Mouse (Mus musculus) embryonic facial prominence, embryonic 13.5 days (tissue): ENCODE results near the gene Kazn. TPM values are rescaled to one million over a fixed set of nuclear protein-coding genes. Genes with fewer than 3 reads are reported as not detected.

Experiments
- ATAC-seq: fragments of 200-750 bp; cut with Nextera tagmentation; 2 replicates; pipeline ENCODE4 v1.8.0; 2017; ENCODE audit warnings: low read depth; ENCODE audit not compliant: insufficient number of reproducible peaks, insufficient read depth, low FRiP score, low TSS enrichment
- H3K27ac ChIP-seq: fragments of 300-500 bp; sonication (generic); 2 replicates; pipeline ENCODE4 v1.5.1; 2015; ENCODE audit warnings: moderate library complexity, mild to moderate bottlenecking, inconsistent platforms
- H3K27me3 ChIP-seq: fragments of 300-500 bp; sonication (generic); 2 replicates; pipeline ENCODE4 v1.6.1; 2015; ENCODE audit warnings: mild to moderate bottlenecking, inconsistent platforms
- H3K36me3 ChIP-seq: fragments of 300-500 bp; sonication (generic); 2 replicates; pipeline ENCODE4 v1.6.1; 2015; ENCODE audit warnings: mild to moderate bottlenecking, inconsistent platforms
- H3K4me1 ChIP-seq: fragments of 300-500 bp; sonication (generic); 2 replicates; pipeline ENCODE4 v1.6.1; 2015; ENCODE audit warnings: inconsistent platforms
- H3K4me2 ChIP-seq: fragments of 300-500 bp; sonication (generic); 2 replicates; pipeline ENCODE4 v1.6.1; 2015; ENCODE audit warnings: moderate library complexity, mild to moderate bottlenecking, inconsistent platforms
- H3K4me3 ChIP-seq: fragments of 300-500 bp; sonication (generic); 2 replicates; pipeline ENCODE4 v1.5.1; 2015; ENCODE audit warnings: mild to moderate bottlenecking, inconsistent platforms
- H3K9ac ChIP-seq: fragments of 300-500 bp; sonication (generic); 2 replicates; pipeline ENCODE4 v1.6.1; 2015; ENCODE audit warnings: mild to moderate bottlenecking, inconsistent platforms
- H3K9me3 ChIP-seq: fragments of 300-500 bp; sonication (generic); 2 replicates; pipeline ENCODE4 v1.6.1; 2016; ENCODE audit warnings: inconsistent platforms
- whole genome bisulfite sequencing: fragments of 180-500 bp; shearing (Covaris S2); methylation state at CpG from one replicate; pipeline ENCODE4 v1.1.7; 2015; ENCODE audit warnings: mixed read lengths; 5-methylcytosine and 5-hydroxymethylcytosine counted together
- polyA plus RNA-seq: library from polyadenylated mRNA; unstranded; fragments of >200 nt; fragmentation: Nextera tagmentation; extraction: Ambion mirVana; gene quantifications from 2 replicates; pipeline ENCODE4 v1.2.1, GENCODE M21; 2015

Gene Kazn
- polyA plus RNA-seq, 1 experiment from 2014 or later: 13.2 TPM

DNA sequence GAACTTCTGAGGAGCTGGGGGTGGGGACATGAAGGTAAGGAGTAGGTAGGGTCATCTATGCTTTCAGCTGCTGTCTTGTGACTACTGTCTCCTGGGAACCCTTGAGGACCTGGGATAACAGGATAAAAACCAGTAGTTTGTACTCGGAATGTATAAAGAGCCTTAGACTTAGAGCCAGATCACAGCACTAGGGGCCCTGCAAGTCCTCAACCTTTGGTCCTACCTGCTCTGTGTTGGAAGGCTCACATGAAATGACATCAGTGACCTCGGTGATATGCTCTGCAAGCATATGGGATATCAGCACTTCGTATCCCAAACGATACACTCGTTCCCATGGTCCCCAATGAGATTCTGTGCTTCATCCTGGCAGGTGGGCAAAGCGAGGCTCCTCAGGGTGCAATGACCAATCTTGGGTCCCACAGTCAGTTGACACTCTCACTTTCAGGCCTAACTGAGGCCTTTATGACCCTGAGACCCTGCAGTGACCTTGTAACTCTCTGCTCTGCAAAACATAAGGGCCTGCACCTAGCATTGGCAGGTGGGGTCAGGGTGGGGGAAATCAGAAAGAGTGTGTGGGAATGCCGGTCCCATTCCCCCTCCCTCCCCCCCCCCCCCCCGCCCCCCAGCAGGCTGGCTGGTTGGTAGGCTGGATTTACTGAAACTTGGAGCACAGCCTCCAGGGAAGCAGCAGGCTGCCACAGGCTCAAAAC is 67.3 kb downstream of the Kazn start:
- no peaks in the 10 kb centered on the region for H3K27me3 ChIP-seq
- H3K27ac ChIP-seq: peak overlapping the region; percentile 51
- no peak overlapping the region for H3K9ac ChIP-seq
- H3K9me3 ChIP-seq: no peaks in the 10 kb centered on the region
- no peak overlapping the region for H3K4me3 ChIP-seq
- H3K4me1 ChIP-seq: peaks cover 32% of the 10 kb centered on the region
- no peak overlapping the region for H3K4me2 ChIP-seq
- H3K36me3 ChIP-seq: 0 out of 2 replicates have a peak, but pooled peaks cover 4% of the 10 kb centered on the region
- whole genome bisulfite sequencing: 64% methylated on average over 8 of the region's 8 CpGs
- ATAC-seq: no peak

DNA sequence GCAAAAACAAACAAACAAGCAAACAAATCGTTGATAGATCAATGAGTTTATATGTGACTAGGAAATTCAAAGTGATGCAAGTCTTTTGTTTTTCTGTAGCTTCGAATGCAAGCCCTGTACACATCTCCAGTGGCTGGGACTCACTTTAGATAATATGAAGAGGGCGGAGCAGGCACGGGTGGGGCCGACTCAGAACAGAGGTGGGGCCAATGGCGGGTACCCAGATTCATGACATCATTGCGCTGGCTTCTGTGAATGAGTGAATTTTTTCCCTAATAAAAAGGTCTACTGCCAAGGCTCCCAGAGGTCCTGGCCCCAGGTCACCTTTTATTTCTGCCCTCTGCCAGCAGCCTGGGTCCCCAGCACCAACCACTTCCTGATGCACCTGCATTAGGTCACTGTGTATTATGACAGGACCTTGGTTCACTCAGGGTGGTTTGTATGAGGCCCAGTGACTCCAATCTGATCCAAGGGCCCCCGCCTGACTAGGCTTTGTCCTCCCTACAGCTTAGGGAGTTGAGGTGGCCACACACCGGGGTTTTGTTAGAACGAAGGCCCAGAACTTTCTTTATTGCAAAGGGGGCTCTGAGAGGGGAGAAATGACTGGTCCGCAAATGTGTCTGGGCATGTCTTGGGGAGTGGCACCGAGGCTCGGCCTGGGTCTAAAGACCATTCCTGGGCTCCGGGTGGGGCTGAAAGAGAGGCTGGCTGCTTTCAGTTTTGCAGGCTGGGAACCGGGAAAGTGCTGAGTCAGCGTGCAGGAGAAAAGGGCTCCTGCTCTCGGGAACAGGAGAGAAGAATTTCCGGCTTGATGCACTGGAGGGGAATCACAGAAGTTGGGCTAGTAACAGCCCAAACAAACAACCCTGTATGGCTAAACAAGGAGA is 68.1 kb downstream of the Kazn start:
- H3K9me3 ChIP-seq: no peaks in the 10 kb centered on the region
- no peak overlapping the region for H3K9ac ChIP-seq
- 0 out of 2 replicates have a peak, but pooled peaks cover 4% of the 10 kb centered on the region for H3K36me3 ChIP-seq
- H3K4me3 ChIP-seq: no peak overlapping the region
- ATAC-seq: no peak
- peak overlapping the region; percentile 51 for H3K27ac ChIP-seq
- WGBS: 54% methylated on average over 18 of the region's 18 CpGs
- no peaks in the 10 kb centered on the region for H3K27me3 ChIP-seq
- H3K4me1 ChIP-seq: peaks cover 39% of the 10 kb centered on the region
- no peak overlapping the region for H3K4me2 ChIP-seq

DNA sequence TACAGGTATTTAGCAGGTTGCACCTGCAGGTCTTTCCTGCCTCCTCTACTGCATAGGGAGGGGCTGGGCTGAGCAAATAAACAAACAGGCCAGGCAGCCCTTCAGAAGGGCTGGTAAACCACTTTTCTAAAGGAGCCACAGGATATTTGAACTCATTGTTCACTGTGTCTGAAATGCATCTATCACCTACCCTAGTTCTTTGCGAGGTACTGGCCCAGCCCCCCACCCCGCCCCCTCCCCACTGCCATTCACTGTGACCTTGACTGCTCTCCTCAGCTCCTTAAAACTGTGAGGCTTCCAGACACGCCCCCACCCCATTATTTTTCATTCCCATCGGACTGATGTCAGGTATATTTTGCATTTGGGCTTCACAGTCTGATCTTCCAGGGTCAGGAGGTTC is 69.6 kb downstream of the Kazn start:
- 0 out of 2 replicates have a peak, but pooled peaks cover 4% of the 10 kb centered on the region for H3K36me3 ChIP-seq
- no peaks in the 10 kb centered on the region for H3K9me3 ChIP-seq
- no peaks in the 10 kb centered on the region for H3K27me3 ChIP-seq
- H3K4me1 ChIP-seq: peaks cover 48% of the 10 kb centered on the region
- no peak overlapping the region for H3K9ac ChIP-seq
- no peak overlapping the region for H3K4me2 ChIP-seq
- no peak for ATAC-seq
- H3K27ac ChIP-seq: no peak overlapping the region
- H3K4me3 ChIP-seq: no peak overlapping the region
- 73% methylated on average over 4 of the region's 4 CpGs for WGBS

DNA sequence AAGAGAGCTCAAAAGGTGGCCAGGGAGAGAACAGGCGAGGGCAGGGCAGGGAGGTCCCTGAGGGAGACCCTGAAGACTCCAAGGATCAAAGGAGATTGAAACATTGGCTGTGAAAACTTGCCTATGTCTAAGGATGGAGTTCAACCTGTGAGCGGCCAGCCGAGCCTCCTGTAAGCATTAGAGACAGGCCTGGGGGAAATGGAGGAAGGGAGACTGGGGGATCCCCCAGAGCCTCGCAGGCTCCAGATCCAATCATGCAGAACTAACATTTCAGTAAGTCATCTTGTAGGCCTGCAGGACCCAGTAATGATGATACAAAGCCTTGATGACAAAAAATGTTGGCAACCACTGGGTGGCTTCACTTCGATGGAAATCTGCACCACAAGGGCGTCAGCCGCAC is 70.8 kb downstream of the Kazn start:
- H3K27me3 ChIP-seq: no peaks in the 10 kb centered on the region

DNA sequence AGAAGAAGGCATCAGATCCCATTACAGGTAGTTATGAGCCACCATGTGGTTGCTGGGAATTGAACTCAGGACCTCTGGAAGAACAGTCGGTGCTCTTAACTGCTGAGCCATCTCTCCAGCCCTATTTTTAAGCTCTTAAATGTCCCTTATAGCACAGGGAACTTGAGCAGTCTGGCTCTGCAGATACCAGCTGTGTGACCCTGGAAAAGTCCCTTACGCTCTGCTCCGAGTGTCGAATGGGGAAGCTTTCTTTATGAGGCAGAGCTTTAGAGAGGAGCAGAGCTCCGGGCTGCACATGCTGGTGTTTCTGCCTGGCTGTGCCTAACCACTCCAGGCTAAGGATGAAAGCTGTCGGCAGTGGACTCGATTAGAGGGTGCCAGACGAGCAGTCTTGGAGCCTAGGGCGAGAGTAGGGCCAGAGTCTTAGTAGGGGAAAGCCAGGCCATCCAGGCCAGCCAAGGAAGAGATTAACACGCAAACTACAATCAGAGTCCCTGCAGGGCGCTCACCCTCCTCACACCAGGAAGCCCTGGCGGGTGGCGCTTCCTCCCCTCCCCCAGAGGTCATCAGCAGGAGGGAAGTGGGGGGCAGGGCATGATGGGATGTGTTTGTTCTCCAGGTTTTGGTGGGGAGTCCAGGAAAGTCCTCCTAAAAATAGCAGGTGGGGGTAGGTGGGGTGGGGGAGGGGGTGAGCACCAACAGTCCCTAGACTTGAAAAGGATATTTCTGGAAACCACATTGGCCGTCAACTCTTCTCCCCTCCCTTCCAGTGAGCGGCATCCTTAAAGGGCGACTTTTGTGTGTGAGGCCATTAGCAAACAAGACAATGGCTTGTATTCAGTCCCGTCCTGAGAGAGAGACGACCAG is 73.1 kb downstream of the Kazn start:
- no peak overlapping the region for H3K4me3 ChIP-seq
- 0 out of 2 replicates have a peak, but pooled peaks have one; percentile 26 for ATAC-seq
- peaks cover 15% of the 10 kb centered on the region; the same call in 1 of the 2 replicates for H3K36me3 ChIP-seq
- H3K4me2 ChIP-seq: no peak overlapping the region
- H3K9ac ChIP-seq: no peak overlapping the region
- peaks cover 29% of the 10 kb centered on the region for H3K4me1 ChIP-seq
- H3K9me3 ChIP-seq: peaks cover 3% of the 10 kb centered on the region; the same call in 1 of the 2 replicates
- 20% methylated on average over 18 of the region's 18 CpGs for WGBS
- H3K27me3 ChIP-seq: no peaks in the 10 kb centered on the region
- peak overlapping the region; percentile 56; the same call in 1 of the 2 replicates for H3K27ac ChIP-seq

More for the DNA sequence above, 70.8 kb downstream of the Kazn start:
- H3K36me3 ChIP-seq: 0 out of 2 replicates have a peak, but pooled peaks cover 4% of the 10 kb centered on the region
- no peak overlapping the region for H3K4me2 ChIP-seq
- no peak for ATAC-seq
- H3K4me3 ChIP-seq: no peak overlapping the region
- no peak overlapping the region for H3K9ac ChIP-seq
- no peak overlapping the region for H3K27ac ChIP-seq
- 83% methylated on average over 7 of the region's 7 CpGs for WGBS
- H3K4me1 ChIP-seq: peaks cover 51% of the 10 kb centered on the region
- H3K9me3 ChIP-seq: no peaks in the 10 kb centered on the region

DNA sequence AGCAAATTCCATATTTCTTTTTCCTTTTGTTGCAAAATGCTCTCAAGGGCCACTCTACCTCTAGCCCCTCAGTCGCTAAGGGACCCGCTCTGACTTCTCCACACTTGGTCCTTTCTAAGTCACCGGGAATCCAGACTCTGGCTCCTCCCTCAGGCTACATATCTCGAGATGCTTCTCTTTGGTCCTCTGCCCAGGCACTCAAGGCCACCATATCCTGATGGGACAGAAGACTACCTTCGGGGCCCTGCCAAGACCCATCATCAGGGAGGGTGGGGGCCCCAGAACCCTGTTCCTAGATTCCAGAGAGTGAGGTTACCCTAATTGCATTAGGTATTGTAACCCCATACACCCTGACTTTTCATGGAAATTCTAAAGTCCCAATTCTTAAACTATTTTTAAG is 73.8 kb downstream of the Kazn start:
- Histone ChIP-seq H3K4me2 (no peak overlapping the region), H3K4me3 (no peak overlapping the region), H3K27me3 (no peaks in the 10 kb centered on the region), H3K4me1 (peaks cover 27% of the 10 kb centered on the region), H3K36me3 (peaks cover 15% of the 10 kb centered on the region; the same call in 1 of the 2 replicates), H3K9ac (no peak overlapping the region), H3K9me3 (peaks cover 3% of the 10 kb centered on the region; the same call in 1 of the 2 replicates), H3K27ac (no peak overlapping the region)
- WGBS: 44% methylated on average over 5 of the region's 5 CpGs
- ATAC-seq: no peak

DNA sequence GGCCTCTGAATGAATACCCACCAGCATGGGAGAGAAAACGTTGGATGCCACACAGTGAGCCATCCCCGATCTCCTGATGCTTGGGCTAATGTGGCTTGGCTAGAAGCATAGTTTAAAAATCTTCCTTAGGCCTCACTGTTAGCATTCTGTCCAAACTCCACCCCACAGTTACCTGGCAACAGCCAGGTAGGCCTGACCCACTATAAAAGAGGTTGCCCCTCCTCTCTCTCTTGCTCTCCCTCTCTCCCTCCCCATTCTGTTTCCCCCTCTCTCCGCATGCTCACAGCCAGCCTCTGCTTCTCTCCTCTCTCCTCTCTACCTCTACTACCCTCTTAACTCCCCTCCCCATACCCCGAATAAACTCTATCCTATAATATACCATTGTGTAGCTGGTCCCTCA is 74.8 kb downstream of the Kazn start:
- Histone ChIP-seq H3K27me3 (no peaks in the 10 kb centered on the region), H3K4me2 (no peak overlapping the region), H3K36me3 (peaks cover 15% of the 10 kb centered on the region; the same call in 1 of the 2 replicates), H3K9me3 (peaks cover 3% of the 10 kb centered on the region; the same call in 1 of the 2 replicates), H3K27ac (peak overlapping the region; percentile 60), H3K4me1 (peaks cover 27% of the 10 kb centered on the region), H3K9ac (peak overlapping the region; percentile 16; the same call in 1 of the 2 replicates), H3K4me3 (no peak overlapping the region)
- WGBS: 49% methylated on average over 4 of the region's 4 CpGs
- ATAC-seq: no peak

DNA sequence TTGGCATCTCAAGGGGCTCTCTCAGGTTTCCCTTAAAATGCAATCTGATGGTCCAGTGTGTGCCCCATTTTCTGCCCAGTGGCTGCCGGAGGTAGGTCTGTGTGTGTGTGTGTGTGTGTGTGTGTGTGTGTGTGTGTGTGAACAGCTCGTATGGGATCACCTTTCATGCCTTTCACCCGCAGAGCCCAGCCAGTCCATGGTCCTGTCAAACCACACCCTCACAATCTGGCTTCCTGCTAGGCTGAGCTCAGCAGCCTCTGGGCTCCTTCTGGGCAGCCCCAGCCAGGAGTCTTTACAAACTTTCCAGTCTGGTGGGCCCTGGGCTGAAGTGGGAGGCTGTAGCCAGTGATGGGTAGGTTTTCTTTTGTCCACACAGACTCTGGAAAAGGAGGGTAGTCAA is 75.3 kb downstream of the Kazn start:
- ATAC-seq: no peak

DNA sequence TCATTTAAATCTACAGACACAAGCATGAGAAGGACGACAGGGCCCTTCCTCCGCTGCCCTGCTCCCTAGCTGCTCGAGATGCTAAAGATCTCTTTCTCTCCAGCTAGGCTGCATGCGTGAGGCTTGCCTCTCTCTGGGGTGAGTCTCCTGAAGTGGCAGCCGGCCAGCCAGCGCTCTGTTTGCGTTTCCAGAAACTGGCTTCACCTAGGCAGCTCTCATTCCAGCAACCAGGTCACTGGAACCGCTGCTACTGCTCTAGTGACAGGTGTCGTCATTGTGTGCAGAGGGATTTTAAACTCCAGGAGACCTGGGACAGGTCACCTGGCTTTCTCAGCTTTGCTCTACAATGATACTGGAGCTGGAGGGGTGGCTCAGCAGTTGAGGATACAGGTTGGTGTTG is 76.5 kb downstream of the Kazn start:
- Histone ChIP-seq H3K27me3 (no peaks in the 10 kb centered on the region), H3K9ac (no peak overlapping the region), H3K9me3 (peaks cover 3% of the 10 kb centered on the region; the same call in 1 of the 2 replicates), H3K27ac (no peak overlapping the region), H3K36me3 (peaks cover 25% of the 10 kb centered on the region), H3K4me1 (peaks cover 27% of the 10 kb centered on the region), H3K4me3 (no peak overlapping the region), H3K4me2 (no peak overlapping the region)
- ATAC-seq: no peak
- 91% methylated on average over 9 of the region's 9 CpGs for WGBS

More for the DNA sequence above, 75.3 kb downstream of the Kazn start:
- Histone ChIP-seq H3K27ac (peak overlapping the region; percentile 60), H3K4me2 (no peak overlapping the region), H3K9ac (peak overlapping the region; percentile 16; the same call in 1 of the 2 replicates), H3K4me3 (no peak overlapping the region), H3K9me3 (peaks cover 3% of the 10 kb centered on the region; the same call in 1 of the 2 replicates), H3K27me3 (no peaks in the 10 kb centered on the region), H3K36me3 (peaks cover 15% of the 10 kb centered on the region; the same call in 1 of the 2 replicates), H3K4me1 (peaks cover 27% of the 10 kb centered on the region)
- WGBS: 23% methylated on average over 3 of the region's 3 CpGs

DNA sequence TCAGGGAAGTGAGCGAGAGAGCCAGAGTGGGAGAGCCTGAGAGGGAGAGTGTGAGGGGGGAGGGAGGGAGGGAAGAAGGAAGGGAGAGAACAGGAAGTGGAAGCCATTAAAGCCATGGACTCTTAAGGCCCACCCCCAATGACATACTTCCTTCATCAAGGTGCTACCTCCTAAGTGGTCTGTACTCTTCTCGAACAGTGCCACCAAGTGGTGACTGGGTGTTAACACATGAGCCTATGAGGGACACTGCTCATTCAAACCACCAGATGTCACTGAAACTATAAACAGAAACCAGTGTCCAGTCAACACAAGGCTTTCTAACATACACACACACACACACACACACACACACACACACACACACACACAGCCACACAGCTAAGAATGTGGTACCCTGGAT is 77.1 kb downstream of the Kazn start:
- H3K4me3 ChIP-seq: no peak overlapping the region
- no peak for ATAC-seq
- no peak overlapping the region for H3K27ac ChIP-seq
- 97% methylated on average over 2 of the region's 2 CpGs for WGBS
- peaks cover 28% of the 10 kb centered on the region for H3K36me3 ChIP-seq
- no peaks in the 10 kb centered on the region for H3K27me3 ChIP-seq
- no peak overlapping the region for H3K4me2 ChIP-seq
- peaks cover 3% of the 10 kb centered on the region; the same call in 1 of the 2 replicates for H3K9me3 ChIP-seq
- H3K9ac ChIP-seq: no peak overlapping the region
- peaks cover 27% of the 10 kb centered on the region for H3K4me1 ChIP-seq

DNA sequence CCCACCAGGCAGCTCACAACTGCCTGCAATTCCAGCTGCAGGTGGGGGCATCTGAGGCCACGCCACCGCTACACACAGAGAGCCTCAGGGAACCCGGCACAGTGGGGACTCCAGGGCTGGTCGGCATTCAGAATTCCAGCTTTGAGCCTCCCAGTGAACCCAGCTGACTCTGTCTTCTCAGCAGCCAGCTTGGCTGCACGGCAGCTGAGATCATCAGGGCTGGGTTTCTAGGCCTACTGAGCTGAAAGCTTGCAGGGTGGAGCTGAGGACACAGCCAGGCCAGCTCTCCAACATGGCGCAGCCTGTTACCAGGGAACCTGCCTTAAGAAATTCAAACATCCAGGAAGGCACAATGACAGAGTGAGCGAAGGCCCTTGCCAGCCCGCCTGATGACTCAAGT is 79.2 kb downstream of the Kazn start:
- Histone ChIP-seq H3K9me3 (peaks cover 3% of the 10 kb centered on the region; the same call in 1 of the 2 replicates), H3K4me2 (no peak overlapping the region), H3K27ac (no peak overlapping the region), H3K4me1 (peaks cover 15% of the 10 kb centered on the region), H3K4me3 (no peak overlapping the region), H3K36me3 (peaks cover 28% of the 10 kb centered on the region), H3K9ac (no peak overlapping the region), H3K27me3 (no peaks in the 10 kb centered on the region)
- no peak for ATAC-seq
- WGBS: 58% methylated on average over 8 of the region's 8 CpGs
